Mouse (Mus musculus) liver, embryonic 14.5 days (tissue): ENCODE data around the gene Faah.

Experiments used
- CTCF ChIP-seq: IDR thresholded peaks from 2 replicates; pipeline ENCODE4 v1.5.1; 2016; ENCODE audit warnings: antibody characterized with exemption, low read depth, control low read depth
- EP300 ChIP-seq: IDR thresholded peaks from 2 replicates; pipeline ENCODE4 v1.6.1; 2016; ENCODE audit warnings: antibody characterized with exemption, low read depth

GRCm38 (mm10) chr4:116063855-116064254 lies 46.1 kb upstream of the Faah start:
- TF ChIP-seq CTCF (no peak), EP300 (no peak)
